Mouse (Mus musculus) C2C12 (cell line): Measurements from ENCODE around the gene Cmss1. TPM values are rescaled to one million over a fixed set of nuclear protein-coding genes. Genes with fewer than 3 reads are reported as not detected.

Experiments
- H3K27me3 ChIP-seq: one replicate; pipeline ENCODE4 v1.6.1; 2011; ENCODE audit not compliant: control insufficient read depth, insufficient read depth, insufficient read length
- H3K36me3 ChIP-seq: one replicate; pipeline ENCODE4 v1.6.1; 2011; ENCODE audit not compliant: control insufficient read depth, insufficient read depth
- H3K4me3 ChIP-seq: one replicate; pipeline ENCODE4 v1.5.1; 2011; ENCODE audit warnings: mild to moderate bottlenecking, control low read depth; ENCODE audit not compliant: poor library complexity, insufficient read depth, severe bottlenecking
- H3K79me2 ChIP-seq: one replicate; pipeline ENCODE4 v1.6.1; 2011; ENCODE audit not compliant: control insufficient read depth, insufficient read depth
- H3K79me3 ChIP-seq: one replicate; pipeline ENCODE4 v1.6.1; 2011; ENCODE audit warnings: low read depth, control low read depth
- H3ac ChIP-seq: one replicate; pipeline ENCODE3; 2011; ENCODE audit warnings: low read depth; ENCODE audit not compliant: control insufficient read depth, insufficient read length
- CEBPB ChIP-seq: IDR thresholded peaks from one replicate; pipeline ENCODE4 v1.6.1; 2011; ENCODE audit warnings: low read depth, mild to moderate bottlenecking, control low read depth, moderate library complexity
- CTCF ChIP-seq: IDR thresholded peaks from one replicate; pipeline ENCODE4 v1.5.1; 2011; ENCODE audit not compliant: control insufficient read depth, insufficient read depth, insufficient read length
- FOSL1 ChIP-seq: IDR thresholded peaks from one replicate; pipeline ENCODE4 v1.8.0; 2011; ENCODE audit warnings: mild to moderate bottlenecking, low read length; ENCODE audit not compliant: poor library complexity, insufficient read depth, severe bottlenecking
- MAX ChIP-seq: IDR thresholded peaks from one replicate; pipeline ENCODE4 v1.6.1; 2011; ENCODE audit warnings: mild to moderate bottlenecking, control low read depth
- MYOD1 ChIP-seq: IDR thresholded peaks from one replicate; pipeline ENCODE4 v1.6.1; 2011; ENCODE audit warnings: low read depth; ENCODE audit not compliant: control insufficient read depth, insufficient read length
- MYOG ChIP-seq: IDR thresholded peaks from one replicate; pipeline ENCODE4 v1.6.1; 2011; ENCODE audit not compliant: control insufficient read depth, insufficient read length; ENCODE audit errors: extremely low read depth
- USF1 ChIP-seq: IDR thresholded peaks from one replicate; pipeline ENCODE4 v1.6.1; 2011; ENCODE audit warnings: low read depth, mild to moderate bottlenecking, control low read depth, moderate library complexity
- polyA plus RNA-seq: library from polyadenylated mRNA; unstranded; fragments of >200 nt; fragmentation: generic; extraction: Trizol; gene quantifications from one replicate; pipeline ENCODE4 v1.2.1, GENCODE M21; 2012; ENCODE audit warnings: missing spikeins

The Cmss1 gene
- polyA plus RNA-seq, 1 experiment: 37.5 TPM

DNA sequence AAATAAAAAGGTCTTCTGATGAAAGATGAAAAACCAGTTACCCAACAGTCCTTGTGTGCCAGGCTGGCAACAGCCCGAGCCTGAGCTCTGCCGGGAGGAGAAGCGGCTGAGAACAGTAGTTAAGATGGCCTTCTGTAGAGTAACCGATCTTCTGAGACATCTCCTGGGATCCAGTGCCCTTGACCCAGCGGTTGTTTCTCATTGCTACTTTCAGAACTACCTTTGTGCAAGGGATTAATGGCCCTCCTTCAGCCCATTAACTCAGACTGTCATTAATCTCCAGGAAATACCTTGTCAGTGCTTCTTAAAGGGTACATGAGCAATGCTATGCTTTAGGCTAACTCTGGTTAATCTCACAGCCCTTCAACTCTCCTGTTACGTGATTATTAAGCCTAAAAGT is 240.5 kb downstream of the Cmss1 start:
- no peak for TF ChIP-seq MYOD1
- no peak for TF ChIP-seq FOSL1
- no peak for TF ChIP-seq CEBPB
- no peak for TF ChIP-seq CTCF
- TF ChIP-seq MYOG: no peak
- TF ChIP-seq MAX: no peak
- TF ChIP-seq USF1: no peak
- Histone ChIP-seq H3ac (no peak overlapping the region), H3K4me3 (no peak overlapping the region), H3K36me3 (no peaks in the 10 kb centered on the region), H3K79me2 (no peaks in the 10 kb centered on the region), H3K79me3 (no peaks in the 10 kb centered on the region), H3K27me3 (no peaks in the 10 kb centered on the region)

DNA sequence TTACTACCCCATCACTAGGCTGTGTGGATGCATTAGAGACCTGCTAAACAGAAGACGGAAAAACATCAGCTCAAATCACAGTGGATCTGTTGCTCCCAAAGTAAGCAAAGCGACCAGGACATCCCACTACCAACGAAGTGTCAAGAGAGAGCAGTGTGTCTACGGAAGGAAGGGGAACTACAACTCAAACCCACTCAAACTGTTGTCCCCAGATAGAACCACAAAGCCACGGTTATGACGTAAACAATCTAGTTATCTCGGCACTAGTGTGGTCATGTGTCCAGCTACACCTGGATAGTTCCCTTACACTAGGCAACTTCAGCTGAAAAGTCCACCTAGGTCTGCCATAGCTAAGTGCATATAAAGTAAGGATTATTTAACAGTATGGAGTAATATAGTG is 242.2 kb downstream of the Cmss1 start:
- no peak overlapping the region for H3ac ChIP-seq
- H3K79me2 ChIP-seq: no peaks in the 10 kb centered on the region
- no peaks in the 10 kb centered on the region for H3K79me3 ChIP-seq
- no peak overlapping the region for H3K4me3 ChIP-seq
- TF ChIP-seq FOSL1: no peak
- no peak for TF ChIP-seq MYOD1
- no peak for TF ChIP-seq CEBPB
- no peak for TF ChIP-seq MAX
- TF ChIP-seq USF1: no peak
- no peak for TF ChIP-seq CTCF
- TF ChIP-seq MYOG: no peak
- no peaks in the 10 kb centered on the region for H3K36me3 ChIP-seq
- H3K27me3 ChIP-seq: no peaks in the 10 kb centered on the region

DNA sequence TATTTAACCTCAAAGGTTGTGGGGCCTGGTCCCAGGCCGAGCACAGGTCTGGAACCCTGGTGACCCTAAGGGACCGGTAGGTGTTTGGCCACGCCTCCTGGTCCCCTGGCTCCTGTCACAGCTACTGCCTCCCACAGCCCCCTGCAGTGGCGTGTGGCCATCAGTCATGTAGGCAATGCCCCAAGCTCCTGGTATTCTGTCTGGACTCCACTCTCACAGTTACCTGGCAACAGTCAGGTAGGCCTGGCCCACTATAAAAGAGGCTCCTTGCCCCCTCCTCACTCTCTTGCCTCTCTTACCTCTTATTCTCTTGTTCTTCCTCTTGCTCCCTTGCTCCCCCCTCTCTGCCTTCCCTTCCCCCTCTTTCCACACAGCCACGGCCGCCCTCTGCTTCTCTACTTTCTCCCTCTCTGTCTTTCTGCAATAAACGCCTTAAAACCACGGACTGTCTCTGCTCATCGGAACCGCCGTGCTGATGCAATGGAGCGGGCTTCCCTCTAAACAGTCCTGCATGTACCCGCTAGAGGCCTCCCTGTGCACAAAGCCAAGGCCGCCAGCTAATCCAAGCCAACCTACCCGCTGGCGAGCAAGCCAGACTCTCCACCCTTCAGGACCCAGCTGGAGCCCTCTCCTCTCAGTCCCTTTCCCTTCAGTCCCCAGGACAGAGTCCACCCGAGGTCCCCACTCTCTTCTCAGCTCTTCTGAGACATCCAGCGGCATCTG is 243.8 kb downstream of the Cmss1 start:
- no peak overlapping the region for H3ac ChIP-seq
- H3K36me3 ChIP-seq: no peaks in the 10 kb centered on the region
- no peaks in the 10 kb centered on the region for H3K79me3 ChIP-seq
- TF ChIP-seq CEBPB (no peak), CTCF (no peak), MYOD1 (no peak)
- H3K79me2 ChIP-seq: no peaks in the 10 kb centered on the region
- H3K27me3 ChIP-seq: no peaks in the 10 kb centered on the region
- H3K4me3 ChIP-seq: no peak overlapping the region

DNA sequence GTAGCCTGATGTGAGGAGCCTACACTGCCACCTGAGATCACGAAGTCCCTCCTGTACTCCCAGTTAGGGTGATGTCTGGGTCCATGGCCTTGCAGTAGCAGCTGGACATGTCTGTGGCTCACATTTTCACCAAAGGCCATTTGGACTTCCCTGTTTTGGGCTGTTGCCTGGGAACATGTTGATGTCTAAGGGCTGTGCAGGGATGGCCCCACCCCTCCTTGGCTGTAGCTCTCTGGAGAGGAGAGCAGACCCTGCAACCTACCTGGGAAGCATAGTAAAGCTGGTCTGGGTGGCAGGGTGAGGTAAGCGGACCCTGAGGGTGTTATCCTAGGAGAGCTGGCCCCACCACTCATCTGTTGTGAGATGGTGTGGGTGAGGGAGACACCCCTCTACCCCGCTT is 245.9 kb downstream of the Cmss1 start:
- Histone ChIP-seq H3K27me3 (no peaks in the 10 kb centered on the region), H3K79me2 (no peaks in the 10 kb centered on the region), H3ac (no peak overlapping the region), H3K36me3 (no peaks in the 10 kb centered on the region), H3K79me3 (no peaks in the 10 kb centered on the region), H3K4me3 (no peak overlapping the region)
- no peak for TF ChIP-seq MYOD1
- TF ChIP-seq FOSL1: no peak
- TF ChIP-seq USF1: no peak
- no peak for TF ChIP-seq CTCF
- TF ChIP-seq MYOG: no peak
- no peak for TF ChIP-seq MAX
- TF ChIP-seq CEBPB: no peak

DNA sequence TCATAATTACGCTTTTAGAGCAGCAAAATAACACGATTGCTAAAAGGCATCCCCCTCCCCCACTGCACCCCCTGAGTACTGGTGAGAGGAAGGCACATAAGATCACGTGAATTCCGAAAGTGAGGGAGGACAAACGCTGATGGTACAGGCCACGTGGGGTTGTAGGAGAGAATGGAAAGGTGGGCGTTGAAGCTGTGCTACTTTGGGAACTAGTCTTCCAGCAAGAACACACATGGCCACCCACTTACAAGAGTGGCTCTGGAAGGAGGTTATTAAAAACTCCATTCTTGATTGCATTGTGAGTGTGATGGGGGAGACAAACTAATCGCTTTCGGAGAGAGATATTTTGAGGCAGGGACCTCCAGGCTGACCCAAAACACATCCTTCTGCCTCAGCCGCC is 247.4 kb downstream of the Cmss1 start:
- TF ChIP-seq MYOD1 (no peak), USF1 (no peak), MAX (no peak), FOSL1 (no peak), CEBPB (no peak), CTCF (no peak), MYOG (no peak)

DNA sequence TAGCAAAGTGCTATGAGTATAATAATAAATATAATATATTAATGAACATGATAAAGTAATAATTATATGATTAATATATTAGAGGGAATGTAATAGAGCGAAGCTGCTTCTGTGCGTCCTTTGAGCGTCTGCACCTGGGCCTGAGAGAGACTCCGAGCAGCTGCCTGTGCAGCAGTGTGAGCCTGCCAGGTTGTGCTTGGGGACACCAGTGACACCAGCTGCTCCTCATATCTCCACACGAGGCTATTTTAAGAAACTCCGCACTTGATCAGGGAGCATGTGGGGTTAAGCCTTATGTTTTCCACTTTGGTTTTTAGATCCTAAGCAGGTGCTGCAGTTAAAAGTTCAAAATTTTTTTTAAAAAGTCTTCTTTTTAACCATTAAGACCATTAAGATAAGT is 249.7 kb downstream of the Cmss1 start:
- H3ac ChIP-seq: no peak overlapping the region
- TF ChIP-seq MYOD1 (no peak), USF1 (no peak), MAX (no peak), FOSL1 (no peak), CEBPB (no peak), MYOG (no peak), CTCF (no peak)
- no peaks in the 10 kb centered on the region for H3K79me3 ChIP-seq
- H3K36me3 ChIP-seq: no peaks in the 10 kb centered on the region
- H3K27me3 ChIP-seq: no peaks in the 10 kb centered on the region
- no peak overlapping the region for H3K4me3 ChIP-seq
- no peaks in the 10 kb centered on the region for H3K79me2 ChIP-seq

More for the DNA sequence above, 247.4 kb downstream of the Cmss1 start:
- H3K79me2 ChIP-seq: no peaks in the 10 kb centered on the region
- no peaks in the 10 kb centered on the region for H3K27me3 ChIP-seq
- no peaks in the 10 kb centered on the region for H3K79me3 ChIP-seq
- H3ac ChIP-seq: no peak overlapping the region
- H3K36me3 ChIP-seq: no peaks in the 10 kb centered on the region
- H3K4me3 ChIP-seq: no peak overlapping the region
